Mouse (Mus musculus) neural tube, embryonic 14.5 days (tissue): Measurements from ENCODE around the gene Lima1. TPM values are rescaled to one million over a fixed set of nuclear protein-coding genes. Genes with fewer than 3 reads are reported as not detected.

Source experiments
- ATAC-seq: fragments of 200-750 bp; cut with Nextera tagmentation; 2 replicates; pipeline ENCODE4 v1.8.0; 2017; ENCODE audit warnings: low read depth, mild to moderate bottlenecking, moderate TSS enrichment, moderate library complexity
- H3K27ac ChIP-seq: fragments of 300-500 bp; sonication (generic); 2 replicates; pipeline ENCODE4 v1.5.1; 2014; ENCODE audit warnings: low read depth, mild to moderate bottlenecking, control low read depth, low read length, moderate library complexity, mixed read lengths
- H3K27me3 ChIP-seq: fragments of 300-500 bp; sonication (generic); 2 replicates; pipeline ENCODE4 v1.6.1; 2014; ENCODE audit warnings: low read length; ENCODE audit not compliant: control insufficient read depth, insufficient read depth
- H3K36me3 ChIP-seq: fragments of 300-500 bp; sonication (generic); 2 replicates; pipeline ENCODE4 v1.6.1; 2014; ENCODE audit warnings: low read length, mixed read lengths; ENCODE audit not compliant: control insufficient read depth, insufficient read depth
- H3K4me1 ChIP-seq: fragments of 300-500 bp; sonication (generic); 2 replicates; pipeline ENCODE4 v1.6.1; 2014; ENCODE audit warnings: low read length; ENCODE audit not compliant: control insufficient read depth, insufficient read depth
- H3K4me2 ChIP-seq: fragments of 300-500 bp; sonication (generic); 2 replicates; pipeline ENCODE4 v1.6.1; 2014; ENCODE audit warnings: mild to moderate bottlenecking, low read depth, low read length, control low read depth
- H3K4me3 ChIP-seq: fragments of 300-500 bp; sonication (generic); 2 replicates; pipeline ENCODE4 v1.5.1; 2014; ENCODE audit warnings: low read depth, low read length, control low read depth, mixed read lengths
- H3K9ac ChIP-seq: fragments of 300-500 bp; sonication (generic); replicated peaks from 2 replicates; pipeline ENCODE4 v1.6.1; 2014; ENCODE audit warnings: low read depth, mild to moderate bottlenecking, control low read depth, low read length, mixed read lengths
- H3K9me3 ChIP-seq: fragments of 300-500 bp; sonication (generic); 2 replicates; pipeline ENCODE4 v1.6.1; 2016; ENCODE audit warnings: low read length; ENCODE audit not compliant: control insufficient read depth
- WGBS: fragments of 180-500 bp; shearing (Covaris S2); extraction: QIAGEN DNeasy Blood & Tissue Kit; methylation state at CpG from one replicate; pipeline ENCODE4 v1.1.7; 2014; 5-methylcytosine and 5-hydroxymethylcytosine counted together
- polyA plus RNA-seq: library from polyadenylated mRNA; unstranded; fragments of >200 nt; fragmentation: Nextera tagmentation; extraction: Ambion mirVana; gene quantifications from 2 replicates; pipeline ENCODE4 v1.2.1, GENCODE M21; 2014

Gene Lima1
- polyA plus RNA-seq, 1 experiment from 2014 or later = 14.9 TPM

DNA sequence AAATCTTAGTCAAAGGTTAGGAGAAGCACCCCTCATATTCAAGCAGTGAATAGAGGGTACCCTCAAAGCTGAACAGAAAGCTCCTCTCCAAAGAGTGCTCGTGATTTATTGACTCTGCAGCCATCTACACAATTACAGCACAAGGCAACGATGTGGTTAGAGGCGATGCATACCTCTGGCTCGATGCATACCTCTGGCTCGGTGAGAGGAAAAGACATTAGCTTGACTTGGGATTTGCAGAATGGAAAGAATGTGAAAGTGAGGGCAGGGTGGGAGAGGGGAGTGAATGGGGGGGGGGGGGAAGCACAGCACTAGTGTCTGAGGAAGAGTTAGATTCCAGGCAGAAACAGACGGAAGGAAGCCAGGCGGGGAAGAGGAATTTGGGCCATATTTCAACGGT, 27.3 kb downstream of the Lima1 start:
- 49% methylated on average over 8 of the region's 8 CpGs for WGBS
- no peak overlapping the region for H3K4me2 ChIP-seq

DNA sequence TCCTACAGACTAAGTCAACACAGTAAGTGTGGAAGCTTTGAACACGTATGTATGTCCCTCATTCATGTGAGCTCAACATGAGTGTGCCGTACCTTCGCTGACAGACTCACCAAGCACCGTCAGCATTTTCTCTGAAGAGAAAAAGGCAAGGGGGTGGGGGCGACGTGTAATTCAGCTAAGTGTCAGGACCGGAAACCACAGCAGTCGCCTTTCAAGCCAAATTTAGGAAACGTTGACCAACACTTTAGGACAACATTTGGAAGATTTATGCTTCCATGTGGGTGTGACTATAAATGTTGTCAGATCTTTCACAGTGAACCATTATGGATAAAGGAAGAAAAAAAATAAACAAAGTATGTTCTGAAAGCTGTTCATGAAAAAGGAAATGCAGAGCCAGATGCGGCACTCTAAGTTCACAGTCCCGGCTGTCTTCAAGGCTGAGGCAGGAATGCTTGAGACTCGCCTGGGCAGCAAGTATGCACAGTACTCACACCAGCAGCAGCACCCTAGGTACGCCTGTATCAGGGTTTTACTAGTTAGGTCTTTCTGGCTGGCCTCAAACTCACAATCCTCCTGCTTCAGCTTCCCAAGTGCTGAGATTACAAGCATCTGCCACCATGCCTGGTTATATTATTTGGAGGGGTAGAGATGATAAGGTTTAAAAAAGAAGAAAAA, 27.9 kb downstream of the Lima1 start:
- Histone ChIP-seq H3K4me1 (no peaks in the 10 kb centered on the region), H3K9me3 (no peaks in the 10 kb centered on the region), H3K9ac (no peak overlapping the region), H3K36me3 (no peaks in the 10 kb centered on the region), H3K27ac (no peak overlapping the region), H3K27me3 (no peaks in the 10 kb centered on the region), H3K4me2 (no peak overlapping the region), H3K4me3 (no peak overlapping the region)
- no peak for ATAC-seq
- 62% methylated on average over 13 of the region's 13 CpGs for WGBS

More for the DNA sequence above, 27.3 kb downstream of the Lima1 start:
- no peaks in the 10 kb centered on the region for H3K36me3 ChIP-seq
- no peak overlapping the region for H3K27ac ChIP-seq
- H3K9me3 ChIP-seq = no peaks in the 10 kb centered on the region
- no peak for ATAC-seq
- no peak overlapping the region for H3K9ac ChIP-seq
- H3K27me3 ChIP-seq = no peaks in the 10 kb centered on the region
- H3K4me1 ChIP-seq = no peaks in the 10 kb centered on the region
- H3K4me3 ChIP-seq = no peak overlapping the region

DNA sequence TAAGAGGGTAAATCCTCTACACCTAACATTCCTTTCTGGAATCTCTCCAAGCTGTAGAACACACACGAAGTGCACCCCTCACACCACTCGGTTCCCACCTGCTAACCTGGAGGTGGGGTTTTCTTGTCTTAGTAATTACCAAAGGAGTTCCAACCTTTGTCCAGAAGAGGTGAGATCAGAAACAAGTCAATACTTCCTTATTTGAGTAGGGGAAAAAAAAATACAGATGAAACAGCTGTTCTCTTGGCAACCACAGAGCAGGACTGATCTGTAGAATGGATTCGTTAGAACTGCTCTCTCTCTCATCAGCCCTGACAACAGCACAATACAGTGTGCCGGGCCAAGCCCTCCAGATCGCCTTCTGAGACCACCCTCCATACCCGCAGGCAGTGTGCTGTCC, 28.6 kb downstream of the Lima1 start:
- Histone ChIP-seq H3K27ac (no peak overlapping the region), H3K4me1 (no peaks in the 10 kb centered on the region), H3K27me3 (no peaks in the 10 kb centered on the region), H3K9me3 (no peaks in the 10 kb centered on the region), H3K36me3 (no peaks in the 10 kb centered on the region), H3K4me3 (no peak overlapping the region), H3K9ac (no peak overlapping the region), H3K4me2 (no peak overlapping the region)
- 67% methylated on average over 6 of the region's 6 CpGs for WGBS
- no peak for ATAC-seq

DNA sequence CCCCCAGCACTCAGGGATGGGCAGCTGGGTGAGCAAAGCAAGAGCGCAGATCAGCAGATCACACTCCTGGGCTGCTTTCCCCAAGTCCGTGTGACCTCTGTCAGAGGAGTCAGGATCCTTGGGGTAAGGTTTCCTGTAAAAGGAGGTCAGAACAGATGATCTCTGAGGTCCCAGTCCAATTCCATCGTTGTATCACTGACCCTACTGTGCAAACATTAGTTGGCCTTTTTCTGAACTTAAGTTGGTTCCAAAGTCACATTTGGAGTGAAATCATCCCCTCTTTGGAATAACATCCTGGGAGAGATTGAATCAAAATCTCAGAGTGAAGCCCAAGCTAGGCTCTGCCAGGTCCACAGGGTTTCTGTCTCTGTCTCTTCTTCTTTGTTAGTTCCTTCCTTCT, 31.4 kb downstream of the Lima1 start:
- ATAC-seq = no peak
- H3K27me3 ChIP-seq = no peaks in the 10 kb centered on the region
- 87% methylated on average over 3 of the region's 3 CpGs for whole genome bisulfite sequencing

DNA sequence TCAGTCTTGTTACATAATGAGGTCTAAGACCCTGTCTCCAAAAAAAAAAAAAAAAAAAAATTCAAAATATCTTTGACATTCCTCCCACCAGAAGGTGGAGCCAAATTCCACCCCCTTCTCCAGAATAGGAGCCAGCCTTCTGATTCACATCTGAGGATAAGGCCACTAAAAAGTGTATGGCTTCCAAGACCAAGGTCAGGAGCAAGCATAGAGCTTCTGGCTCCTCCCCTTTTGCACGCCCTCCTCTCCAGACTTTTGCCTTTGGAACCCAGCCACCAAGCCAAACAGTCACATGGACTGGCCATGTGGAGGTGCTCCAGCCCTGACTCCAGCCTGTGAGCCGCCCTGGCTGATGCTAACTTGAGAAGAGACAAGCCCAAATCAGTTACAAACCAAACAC, 35.3 kb downstream of the Lima1 start:
- Histone ChIP-seq H3K4me3 (no peak overlapping the region), H3K9ac (no peak overlapping the region), H3K4me2 (no peak overlapping the region), H3K27ac (no peak overlapping the region), H3K36me3 (no peaks in the 10 kb centered on the region), H3K9me3 (no peaks in the 10 kb centered on the region), H3K27me3 (no peaks in the 10 kb centered on the region), H3K4me1 (no peaks in the 10 kb centered on the region)
- no peak for ATAC-seq
- 84% methylated on average over 2 of the region's 2 CpGs for WGBS

More for the DNA sequence above, 31.4 kb downstream of the Lima1 start:
- no peak overlapping the region for H3K9ac ChIP-seq
- H3K4me2 ChIP-seq = no peak overlapping the region
- H3K4me1 ChIP-seq = no peaks in the 10 kb centered on the region
- no peaks in the 10 kb centered on the region for H3K36me3 ChIP-seq
- no peak overlapping the region for H3K4me3 ChIP-seq
- H3K27ac ChIP-seq = no peak overlapping the region
- H3K9me3 ChIP-seq = no peaks in the 10 kb centered on the region

DNA sequence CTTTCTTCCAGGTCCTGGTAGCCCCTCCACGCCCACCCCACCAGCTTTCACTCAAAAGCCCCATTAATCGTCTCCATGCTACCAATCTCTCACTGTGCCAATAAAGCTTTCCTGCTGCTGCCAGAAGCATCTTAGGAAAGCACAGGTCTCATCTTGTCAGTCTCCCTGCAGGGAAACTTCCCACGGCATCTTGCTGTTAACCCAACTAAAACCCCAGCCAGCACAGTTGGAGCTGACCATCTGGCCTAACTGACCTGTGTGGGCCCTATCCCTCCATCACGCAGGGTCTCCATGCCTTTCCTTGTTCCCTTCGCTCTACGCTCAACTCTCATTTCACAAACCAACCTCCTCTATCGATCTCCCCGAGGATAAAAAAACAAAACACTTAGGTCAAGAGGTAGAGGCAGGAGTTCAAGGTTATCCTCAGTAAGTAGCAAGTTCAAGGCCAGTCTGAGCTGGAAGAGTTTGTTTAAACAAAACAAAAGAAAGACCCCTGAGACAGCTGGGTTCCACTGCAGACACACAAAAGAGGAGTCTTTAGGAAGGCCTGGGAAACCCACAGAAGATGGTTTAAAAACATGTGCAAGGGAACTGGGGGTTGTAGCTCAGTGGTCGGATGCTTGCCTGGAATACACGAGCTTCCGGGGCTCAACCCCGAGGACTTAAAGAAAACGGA, 36.0 kb downstream of the Lima1 start:
- no peak for ATAC-seq
- H3K9me3 ChIP-seq = no peaks in the 10 kb centered on the region
- no peak overlapping the region for H3K27ac ChIP-seq
- no peak overlapping the region for H3K4me2 ChIP-seq
- no peak overlapping the region for H3K4me3 ChIP-seq
- no peaks in the 10 kb centered on the region for H3K36me3 ChIP-seq
- no peaks in the 10 kb centered on the region for H3K27me3 ChIP-seq
- 78% methylated on average over 13 of the region's 13 CpGs for WGBS
- H3K4me1 ChIP-seq = no peaks in the 10 kb centered on the region
- H3K9ac ChIP-seq = no peak overlapping the region

DNA sequence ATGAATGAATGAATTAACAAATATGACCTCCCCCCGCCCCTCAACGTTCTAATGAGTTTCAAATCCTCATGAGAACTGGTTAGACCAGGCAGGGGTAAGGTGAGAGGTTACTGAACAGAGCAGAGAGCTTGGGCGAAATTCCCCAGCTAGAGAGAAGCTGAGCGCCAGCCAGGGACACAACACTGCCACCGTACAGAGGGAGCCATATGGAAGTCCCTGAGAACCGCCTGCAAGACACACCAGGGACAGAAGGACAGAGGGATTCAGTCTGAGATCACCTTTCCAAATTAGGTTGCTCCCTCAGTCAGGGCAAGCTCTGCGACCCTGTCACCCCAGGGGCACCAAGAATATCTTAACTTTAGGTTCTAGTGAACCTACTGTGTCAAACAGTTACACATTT, 37.7 kb downstream of the Lima1 start:
- no peaks in the 10 kb centered on the region for H3K9me3 ChIP-seq
- no peaks in the 10 kb centered on the region for H3K4me1 ChIP-seq
- H3K4me3 ChIP-seq = no peak overlapping the region
- no peak for ATAC-seq
- no peak overlapping the region for H3K9ac ChIP-seq
- H3K36me3 ChIP-seq = no peaks in the 10 kb centered on the region
- 87% methylated on average over 7 of the region's 7 CpGs for WGBS
- no peak overlapping the region for H3K27ac ChIP-seq
- no peak overlapping the region for H3K4me2 ChIP-seq
- no peaks in the 10 kb centered on the region for H3K27me3 ChIP-seq

DNA sequence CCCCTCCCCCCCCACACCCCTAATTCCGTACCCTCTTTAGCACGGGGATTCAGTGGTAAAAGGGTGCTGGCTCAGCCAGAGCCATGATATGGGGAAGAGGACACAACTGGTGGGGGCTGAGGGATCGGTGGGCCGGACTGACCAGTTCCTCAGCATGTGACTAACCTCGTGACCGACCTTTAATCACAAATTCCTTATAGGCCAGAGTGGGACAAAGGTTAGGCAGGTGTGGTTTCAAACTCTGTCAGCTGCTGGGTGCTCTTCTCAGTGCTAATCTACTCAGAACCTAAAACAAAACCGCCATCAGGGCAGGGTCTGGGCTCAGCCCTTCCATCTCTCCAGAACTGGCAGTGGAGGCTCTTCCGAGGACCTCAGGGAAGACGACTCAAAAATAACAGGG, 40.1 kb downstream of the Lima1 start:
- Histone ChIP-seq H3K4me2 (no peak overlapping the region), H3K4me1 (no peaks in the 10 kb centered on the region), H3K9ac (no peak overlapping the region), H3K27me3 (no peaks in the 10 kb centered on the region), H3K27ac (no peak overlapping the region), H3K4me3 (no peak overlapping the region), H3K9me3 (no peaks in the 10 kb centered on the region), H3K36me3 (no peaks in the 10 kb centered on the region)
- WGBS = 77% methylated on average over 9 of the region's 9 CpGs
- no peak for ATAC-seq

DNA sequence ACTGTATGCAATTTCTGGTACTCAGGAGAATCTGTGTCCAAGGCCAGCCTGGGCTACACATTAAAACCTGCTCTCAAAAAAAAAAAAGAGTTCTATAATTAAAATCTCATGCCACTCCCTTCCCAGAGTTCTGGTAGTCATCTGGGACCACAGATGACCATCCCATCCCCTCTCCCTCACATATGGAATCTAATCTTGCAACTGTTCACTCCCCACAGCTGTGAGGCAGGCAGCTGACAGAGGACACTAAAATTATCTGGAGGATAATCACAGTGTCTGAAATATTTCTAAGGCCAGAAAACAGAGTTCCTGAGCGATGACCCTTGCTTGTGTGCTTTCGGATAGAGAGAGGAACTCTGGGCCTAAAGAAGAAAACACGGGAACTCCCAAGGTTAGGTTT, 40.6 kb downstream of the Lima1 start:
- Histone ChIP-seq H3K9me3 (no peaks in the 10 kb centered on the region), H3K4me2 (no peak overlapping the region), H3K4me1 (no peaks in the 10 kb centered on the region), H3K36me3 (no peaks in the 10 kb centered on the region), H3K9ac (no peak overlapping the region), H3K27ac (no peak overlapping the region), H3K4me3 (no peak overlapping the region), H3K27me3 (no peaks in the 10 kb centered on the region)
- WGBS = 92% methylated on average over 3 of the region's 3 CpGs
- no peak for ATAC-seq
